Mouse (Mus musculus) midbrain, embryonic 10.5 days (tissue): Measurements from ENCODE around the gene Ddx39b. TPM values are rescaled to one million over a fixed set of nuclear protein-coding genes. Genes with fewer than 3 reads are reported as not detected.

Experiments used
- DNase-seq: peaks from one replicate; pipeline ENCODE4 v3.0.0-alpha.2; 2017; ENCODE audit warnings: low spot score
- H3K27ac ChIP-seq: fragments of 300-500 bp; sonication (generic); replicated peaks from 2 replicates; pipeline ENCODE4 v1.5.1; 2016; ENCODE audit warnings: mild to moderate bottlenecking
- H3K27me3 ChIP-seq: fragments of 300-500 bp; sonication (generic); 2 replicates; pipeline ENCODE4 v1.6.1; 2016; ENCODE audit warnings: low read depth, mild to moderate bottlenecking; ENCODE audit not compliant: poor library complexity, severe bottlenecking
- H3K36me3 ChIP-seq: fragments of 300-500 bp; sonication (generic); 2 replicates; pipeline ENCODE4 v1.6.1; 2016; ENCODE audit warnings: mild to moderate bottlenecking, moderate library complexity
- H3K4me1 ChIP-seq: fragments of 300-500 bp; sonication (generic); 2 replicates; pipeline ENCODE4 v1.6.1; 2016
- H3K4me3 ChIP-seq: fragments of 300-500 bp; sonication (generic); 2 replicates; pipeline ENCODE4 v1.5.1; 2016; ENCODE audit warnings: mild to moderate bottlenecking, moderate library complexity
- H3K9me3 ChIP-seq: fragments of 300-500 bp; sonication (generic); replicated peaks from 2 replicates; pipeline ENCODE4 v1.6.1; 2016; ENCODE audit warnings: mild to moderate bottlenecking
- WGBS: fragments of 180-500 bp; shearing (Covaris S2); methylation state at CpG from one replicate; pipeline ENCODE4 v1.1.7; 2016; 5-methylcytosine and 5-hydroxymethylcytosine counted together
- polyA plus RNA-seq: library from polyadenylated mRNA; unstranded; fragments of >200 nt; fragmentation: Nextera tagmentation; extraction: Ambion mirVana; gene quantifications from 2 replicates; pipeline ENCODE4 v1.2.1, GENCODE M21; 2016

The Ddx39b gene
- polyA plus RNA-seq, 1 experiment from 2014 or later = 724 TPM

DNA sequence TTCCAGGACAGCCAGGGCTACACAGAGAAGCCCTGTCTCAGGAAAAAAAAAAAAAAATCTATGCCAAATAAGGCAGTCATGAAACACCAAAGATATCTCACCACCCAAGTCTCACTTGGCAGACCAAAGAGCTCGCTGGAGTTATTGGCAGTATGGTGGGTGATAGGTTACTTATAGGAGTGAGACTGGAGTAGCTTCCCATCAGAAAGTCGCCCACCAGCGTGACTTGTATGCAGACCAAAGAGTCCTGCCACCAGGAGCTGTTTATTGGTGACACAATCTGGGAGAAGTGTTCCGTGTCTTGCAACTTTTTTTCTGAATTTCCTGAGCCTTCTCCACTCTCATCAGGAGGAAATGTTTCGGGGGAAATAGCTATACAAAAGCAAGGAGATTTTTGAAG, 1.8 kb upstream of the Ddx39b start:
- Histone ChIP-seq H3K4me1 (peaks cover 41% of the 10 kb centered on the region), H3K27me3 (no peaks in the 10 kb centered on the region), H3K9me3 (no peaks in the 10 kb centered on the region), H3K4me3 (0 out of 2 replicates have a peak overlapping the region, but pooled peaks have one; percentile 81), H3K27ac (no peak overlapping the region), H3K36me3 (peaks cover 18% of the 10 kb centered on the region)
- 89% methylated on average over 5 of the region's 5 CpGs for WGBS
- no peak for DNase-seq

DNA sequence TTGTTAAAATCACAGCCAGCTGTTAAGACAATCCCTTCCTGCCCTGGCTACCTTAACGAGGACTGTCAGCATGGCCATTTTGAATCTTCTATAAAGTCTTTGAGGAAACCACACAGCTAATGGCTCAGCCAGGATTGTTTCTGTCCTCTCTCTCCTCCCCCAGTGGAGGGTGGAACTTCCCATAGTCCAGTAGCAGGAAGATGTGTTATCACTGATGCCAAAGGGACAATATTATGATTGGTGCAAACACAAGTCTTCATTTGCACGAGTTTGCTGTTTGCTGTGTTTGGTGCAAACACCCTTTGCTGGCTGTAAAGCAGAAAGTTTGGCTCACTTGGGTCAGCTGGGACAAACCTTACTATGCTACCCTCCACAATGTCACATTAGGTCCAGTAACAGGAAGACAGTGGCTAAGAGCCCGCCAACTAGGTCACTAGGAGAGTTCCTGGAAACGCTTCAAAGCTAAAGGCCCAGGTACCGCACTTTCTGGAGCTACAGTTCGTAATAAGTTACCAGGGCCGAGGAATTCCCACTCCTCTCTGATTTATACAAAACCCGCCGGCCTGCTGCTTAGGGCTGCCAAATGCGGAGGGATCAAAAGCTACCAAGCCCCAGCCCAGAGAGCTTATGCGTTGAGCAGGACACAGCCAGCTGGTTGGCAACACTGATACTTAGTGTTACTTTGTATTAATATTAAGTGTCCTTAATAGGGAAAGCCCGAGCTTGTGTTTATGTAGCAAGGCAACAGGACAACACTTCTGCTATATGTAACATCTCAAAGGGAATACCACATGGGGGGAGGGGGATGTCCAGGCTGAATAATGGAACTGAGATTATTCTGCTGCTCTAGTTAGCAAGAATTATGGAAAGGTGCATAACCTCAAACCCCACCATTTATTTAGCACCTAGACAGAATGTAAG, 902 bp upstream of the Ddx39b start:
- Histone ChIP-seq H3K9me3 (no peaks in the 10 kb centered on the region), H3K27ac (peak overlapping the region; percentile 98), H3K4me1 (peaks cover 47% of the 10 kb centered on the region), H3K36me3 (peaks cover 28% of the 10 kb centered on the region), H3K27me3 (no peaks in the 10 kb centered on the region), H3K4me3 (peak overlapping the region; percentile 81)
- 35% methylated on average over 12 of the region's 12 CpGs for WGBS
- DNase-seq = no peak

DNA sequence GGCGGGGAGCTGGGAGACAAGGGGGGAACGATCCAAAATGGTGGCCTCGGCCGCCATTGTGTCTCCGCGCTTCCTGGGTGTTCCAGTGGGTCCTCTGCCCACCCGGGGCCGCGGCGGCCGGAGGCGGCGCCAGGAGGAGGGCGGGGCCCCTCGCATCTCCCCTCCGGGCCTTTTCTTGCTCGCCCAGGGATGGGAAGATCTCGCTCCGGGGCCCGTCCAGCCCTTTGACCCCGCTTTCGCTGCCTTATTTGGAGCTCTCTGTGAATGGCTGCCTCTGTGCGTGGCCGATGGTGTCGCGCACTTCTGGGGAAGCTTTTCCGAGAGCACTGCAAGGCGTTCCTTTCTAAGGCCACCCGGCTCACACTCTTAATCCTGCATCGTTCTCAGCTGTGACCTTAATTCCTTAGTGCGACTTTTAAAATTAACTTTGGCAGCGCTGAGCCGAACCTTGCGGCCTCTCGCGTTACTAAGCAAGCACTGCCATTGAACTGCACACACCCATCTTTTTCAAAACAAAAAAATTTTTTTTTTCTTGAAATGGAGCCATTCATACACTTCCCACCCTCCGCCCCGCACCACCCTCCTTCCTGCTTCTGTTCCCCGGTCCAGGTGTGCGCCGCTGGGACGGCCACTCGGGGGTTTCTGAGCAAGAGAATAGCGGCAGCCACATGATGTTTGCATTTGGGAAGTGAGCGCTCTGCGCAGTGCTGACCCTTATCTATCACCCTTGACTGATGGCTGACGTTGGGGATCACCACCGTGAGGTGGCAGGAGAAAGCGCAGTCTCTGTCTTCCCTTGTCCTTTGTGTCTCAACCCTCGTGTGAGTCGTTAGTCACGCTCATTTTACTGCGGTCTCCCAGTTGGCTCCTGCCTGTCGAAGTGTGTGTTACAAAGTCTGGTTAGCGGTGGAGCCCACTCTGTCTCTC, 732 bp downstream of the Ddx39b start:
- Histone ChIP-seq H3K4me3 (peak overlapping the region; percentile 81), H3K4me1 (peaks cover 47% of the 10 kb centered on the region), H3K27me3 (no peaks in the 10 kb centered on the region), H3K27ac (peak overlapping the region; percentile 98), H3K36me3 (peaks cover 44% of the 10 kb centered on the region), H3K9me3 (no peaks in the 10 kb centered on the region)
- under 1% methylated on average over 55 of the region's 55 CpGs for WGBS
- peak; percentile 66 for DNase-seq

DNA sequence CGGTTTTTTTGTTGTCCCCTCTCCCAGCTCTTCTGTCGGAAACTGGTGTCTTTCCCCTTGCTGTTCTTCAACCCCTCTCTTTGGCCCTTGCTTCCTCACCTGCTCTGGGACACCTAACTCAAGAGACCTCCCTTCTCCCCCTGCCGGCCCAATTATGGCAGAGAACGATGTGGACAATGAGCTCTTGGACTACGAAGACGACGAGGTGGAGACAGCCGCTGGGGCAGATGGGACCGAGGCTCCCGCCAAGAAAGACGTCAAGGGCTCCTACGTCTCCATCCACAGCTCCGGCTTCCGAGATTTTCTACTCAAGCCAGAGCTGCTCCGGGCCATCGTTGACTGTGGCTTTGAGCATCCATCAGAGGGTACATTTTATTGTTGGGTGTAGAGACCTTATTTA, 1.5 kb downstream of the Ddx39b start:
- H3K27ac ChIP-seq = peak overlapping the region; percentile 98
- WGBS = 20% methylated on average over 16 of the region's 16 CpGs

DNA sequence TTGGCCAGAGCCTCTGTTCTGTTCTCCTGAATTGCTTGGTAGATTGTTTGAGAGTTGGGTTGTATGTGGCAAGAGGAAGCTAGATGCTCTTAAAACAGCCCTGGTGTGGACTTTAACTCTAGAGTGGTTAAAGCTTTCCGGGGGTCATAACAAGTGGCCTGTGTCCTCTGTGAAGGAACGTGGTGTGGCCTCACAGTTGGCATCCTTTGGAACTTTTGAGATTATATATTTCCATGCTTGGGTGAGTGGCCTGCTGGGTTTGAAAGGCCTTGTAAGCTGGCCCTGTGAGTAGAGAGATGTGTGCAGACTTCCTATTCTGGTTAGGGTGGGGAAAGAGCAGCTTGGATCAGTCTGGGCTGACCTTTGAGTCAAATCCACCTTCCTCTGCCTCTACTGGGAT, 3.5 kb downstream of the Ddx39b start:
- 92% methylated on average over 2 of the region's 2 CpGs for WGBS
- Histone ChIP-seq H3K36me3 (peaks cover 71% of the 10 kb centered on the region), H3K27ac (no peak overlapping the region), H3K4me3 (peak overlapping the region; percentile 81), H3K9me3 (no peaks in the 10 kb centered on the region), H3K27me3 (no peaks in the 10 kb centered on the region), H3K4me1 (peaks cover 46% of the 10 kb centered on the region)
- DNase-seq = no peak

More for the DNA sequence above, 1.5 kb downstream of the Ddx39b start:
- DNase-seq = peak; percentile 59
- H3K36me3 ChIP-seq = peaks cover 52% of the 10 kb centered on the region
- peak overlapping the region; percentile 81 for H3K4me3 ChIP-seq
- H3K9me3 ChIP-seq = no peaks in the 10 kb centered on the region
- peaks cover 47% of the 10 kb centered on the region for H3K4me1 ChIP-seq
- no peaks in the 10 kb centered on the region for H3K27me3 ChIP-seq

DNA sequence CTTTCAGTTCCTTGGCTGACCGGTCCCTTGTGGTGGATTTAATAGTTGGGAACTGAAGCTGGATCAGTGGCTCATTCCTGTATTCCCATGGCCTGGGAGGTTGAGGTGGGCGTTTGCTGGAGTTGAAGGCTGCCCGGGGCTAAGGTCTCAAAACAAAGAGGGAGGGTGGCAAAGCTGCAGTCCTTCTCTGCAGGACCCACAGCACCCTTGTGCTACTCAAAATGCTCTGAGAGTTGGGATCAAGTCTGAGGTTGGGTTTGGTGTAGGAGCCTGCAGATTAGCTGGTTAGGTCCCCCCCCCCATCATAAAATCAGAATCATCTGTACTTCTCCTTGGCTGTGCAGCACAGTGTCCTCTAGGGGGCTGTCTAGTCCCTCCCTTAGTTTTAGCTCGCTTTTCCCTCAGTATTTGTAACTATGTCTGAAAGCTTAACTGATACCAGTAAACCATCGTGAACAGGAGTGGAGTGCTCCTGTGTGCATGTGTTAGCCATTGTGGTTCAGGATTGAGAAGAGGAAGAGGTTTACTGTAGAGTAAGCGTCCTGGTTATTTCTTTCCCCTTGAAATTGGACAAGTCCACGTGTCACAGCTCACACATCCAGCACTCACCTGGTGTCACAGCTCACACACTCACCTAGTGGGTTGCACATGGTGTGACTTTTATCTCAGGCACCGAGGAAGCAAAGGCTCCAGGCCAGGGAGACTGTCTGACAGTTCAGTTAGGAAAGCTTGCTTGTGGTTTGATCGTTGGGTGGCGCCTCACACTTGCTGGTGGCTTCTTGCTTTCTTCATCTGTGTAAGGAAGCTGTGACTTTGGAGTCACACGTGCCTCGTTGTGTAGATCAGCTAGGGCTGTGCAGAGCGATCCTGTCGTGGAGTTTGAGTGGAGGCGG, 4.4 kb downstream of the Ddx39b start:
- no peak overlapping the region for H3K27ac ChIP-seq
- H3K9me3 ChIP-seq = no peaks in the 10 kb centered on the region
- DNase-seq = no peak
- H3K27me3 ChIP-seq = no peaks in the 10 kb centered on the region
- peaks cover 36% of the 10 kb centered on the region for H3K4me1 ChIP-seq
- peak overlapping the region; percentile 81; the same call in 1 of the 2 replicates for H3K4me3 ChIP-seq
- WGBS = 90% methylated on average over 15 of the region's 15 CpGs
- H3K36me3 ChIP-seq = peaks cover 81% of the 10 kb centered on the region

DNA sequence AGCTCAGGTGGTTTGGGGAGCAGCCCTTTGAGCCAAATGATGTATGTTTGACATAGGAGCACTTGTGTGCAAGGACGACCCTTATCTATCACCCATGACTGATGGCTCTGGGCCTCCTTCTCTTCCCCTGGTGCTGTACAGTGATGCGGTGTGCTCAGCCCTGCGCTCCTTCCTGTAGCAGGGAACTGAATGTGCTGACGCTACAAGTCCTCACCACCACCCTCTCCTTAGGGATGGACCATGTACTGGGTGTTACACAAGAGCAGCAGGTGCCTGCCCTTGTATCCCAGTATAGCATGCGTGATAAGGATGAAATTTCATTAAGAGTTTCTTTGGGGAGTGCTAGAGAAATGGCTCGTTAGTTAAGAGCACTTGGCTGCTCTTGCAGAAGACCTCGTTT, 5.6 kb downstream of the Ddx39b start:
- WGBS = 96% methylated on average over 7 of the region's 7 CpGs
- Histone ChIP-seq H3K27ac (no peak overlapping the region), H3K4me1 (peaks cover 36% of the 10 kb centered on the region), H3K27me3 (no peaks in the 10 kb centered on the region), H3K36me3 (peaks cover 92% of the 10 kb centered on the region), H3K9me3 (no peaks in the 10 kb centered on the region), H3K4me3 (no peak overlapping the region)
- no peak for DNase-seq

DNA sequence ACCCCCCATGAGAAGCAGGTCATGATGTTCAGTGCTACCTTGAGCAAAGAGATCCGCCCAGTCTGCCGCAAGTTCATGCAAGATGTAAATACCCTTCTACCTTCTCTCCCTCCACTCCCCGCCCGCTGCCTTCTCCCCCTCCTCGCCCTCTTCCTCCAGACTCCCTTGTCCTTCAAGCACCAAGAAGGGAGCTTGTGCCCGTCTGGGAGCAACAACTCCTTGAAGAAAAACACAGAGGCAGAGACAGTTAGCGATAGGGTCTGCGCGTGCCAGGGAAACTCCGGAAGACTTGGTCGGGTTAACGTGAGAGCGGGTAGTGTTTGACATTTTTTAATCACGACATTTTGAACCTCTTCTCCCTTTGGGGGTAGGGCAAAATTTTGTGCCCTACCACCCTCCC, 7.4 kb downstream of the Ddx39b start:
- peaks cover 26% of the 10 kb centered on the region for H3K4me1 ChIP-seq
- 92% methylated on average over 14 of the region's 14 CpGs for WGBS
- H3K36me3 ChIP-seq = peaks cover 99% of the 10 kb centered on the region
- H3K27ac ChIP-seq = no peak overlapping the region
- H3K4me3 ChIP-seq = no peak overlapping the region
- H3K27me3 ChIP-seq = no peaks in the 10 kb centered on the region
- DNase-seq = no peak
- H3K9me3 ChIP-seq = no peaks in the 10 kb centered on the region

DNA sequence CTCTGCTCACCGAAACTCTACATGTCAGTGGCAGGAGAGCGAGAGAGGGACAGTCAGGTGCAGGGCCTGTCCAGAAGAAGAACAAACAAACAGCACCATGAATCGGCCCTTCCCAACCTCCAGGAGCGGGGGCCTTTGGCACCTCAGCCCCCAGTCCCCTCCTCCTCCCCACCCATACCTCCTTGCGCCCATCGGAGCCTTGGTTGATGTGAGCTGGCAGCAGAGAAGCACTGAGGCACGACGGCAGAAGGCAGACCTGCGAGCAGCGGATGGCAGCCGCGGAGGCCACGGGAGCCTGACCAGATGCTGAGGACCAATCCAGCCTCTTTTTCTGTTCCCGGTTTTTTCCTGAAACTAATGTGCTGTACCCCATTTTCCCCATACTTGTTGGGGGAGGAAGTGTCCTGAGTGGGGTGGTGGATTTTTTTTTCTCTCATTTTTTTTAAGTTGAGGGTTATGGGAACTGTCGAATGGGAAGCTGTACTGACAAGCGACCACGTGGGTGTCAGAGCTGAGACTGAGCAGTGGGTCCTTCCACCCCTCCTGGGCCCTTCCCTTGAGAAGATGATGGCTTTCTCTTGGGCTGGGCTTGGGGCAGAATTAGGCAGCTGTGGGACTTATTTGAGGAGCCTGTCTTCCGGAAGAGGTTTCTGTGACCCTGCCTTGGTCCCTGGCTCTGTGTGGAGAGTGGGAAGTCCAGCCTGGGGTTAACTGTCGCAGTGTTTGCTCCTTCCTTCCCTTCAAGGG, 8.1 kb downstream of the Ddx39b start:
- no peak for DNase-seq
- 91% methylated on average over 19 of the region's 19 CpGs for WGBS
- H3K36me3 ChIP-seq = peaks cover 99% of the 10 kb centered on the region

DNA sequence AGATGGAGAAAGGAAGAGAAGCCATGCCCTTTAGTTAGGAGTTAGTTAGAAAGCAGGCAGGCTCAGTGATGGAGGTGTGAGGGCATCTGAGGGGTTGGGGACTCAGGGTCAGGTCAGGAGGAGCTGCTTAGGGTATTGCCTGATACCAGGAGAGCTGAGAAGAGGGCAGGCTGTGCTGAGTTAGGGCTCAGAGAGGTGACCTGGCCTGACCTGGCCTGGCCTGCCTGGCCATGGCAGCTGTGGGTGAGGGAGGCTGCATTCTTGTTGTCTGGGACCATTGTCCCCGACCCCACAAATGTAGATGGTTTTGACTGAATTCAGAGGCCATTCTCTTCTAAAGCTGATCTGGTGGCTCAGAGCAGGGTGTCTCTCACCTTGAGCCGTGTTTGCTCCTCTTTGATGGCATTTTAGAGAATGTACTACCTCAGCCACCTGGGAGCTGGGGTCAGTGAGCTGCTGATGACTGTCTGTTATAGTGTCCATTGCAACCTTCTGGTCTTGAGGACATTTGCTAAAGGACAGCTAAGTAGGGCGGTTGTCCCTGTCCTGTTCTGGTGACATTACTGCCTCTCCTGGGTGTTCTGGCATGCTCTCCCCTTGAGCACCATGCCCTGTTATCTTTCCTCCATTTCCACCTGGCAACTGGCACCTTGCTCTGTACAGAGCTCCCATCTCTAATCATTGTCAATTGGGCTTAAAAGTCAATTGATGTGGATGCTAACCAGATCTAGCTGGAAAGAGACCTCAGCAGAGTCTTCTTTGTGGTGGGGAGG, 9.0 kb downstream of the Ddx39b start:
- Histone ChIP-seq H3K4me3 (no peak overlapping the region), H3K4me1 (peaks cover 10% of the 10 kb centered on the region), H3K27me3 (no peaks in the 10 kb centered on the region), H3K27ac (no peak overlapping the region), H3K9me3 (no peaks in the 10 kb centered on the region), H3K36me3 (peaks cover 90% of the 10 kb centered on the region)
- 93% methylated on average over 3 of the region's 3 CpGs for WGBS
- no peak for DNase-seq

More for the DNA sequence above, 8.1 kb downstream of the Ddx39b start:
- no peaks in the 10 kb centered on the region for H3K9me3 ChIP-seq
- H3K4me3 ChIP-seq = no peak overlapping the region
- no peak overlapping the region for H3K27ac ChIP-seq
- H3K4me1 ChIP-seq = peaks cover 19% of the 10 kb centered on the region
- no peaks in the 10 kb centered on the region for H3K27me3 ChIP-seq

DNA sequence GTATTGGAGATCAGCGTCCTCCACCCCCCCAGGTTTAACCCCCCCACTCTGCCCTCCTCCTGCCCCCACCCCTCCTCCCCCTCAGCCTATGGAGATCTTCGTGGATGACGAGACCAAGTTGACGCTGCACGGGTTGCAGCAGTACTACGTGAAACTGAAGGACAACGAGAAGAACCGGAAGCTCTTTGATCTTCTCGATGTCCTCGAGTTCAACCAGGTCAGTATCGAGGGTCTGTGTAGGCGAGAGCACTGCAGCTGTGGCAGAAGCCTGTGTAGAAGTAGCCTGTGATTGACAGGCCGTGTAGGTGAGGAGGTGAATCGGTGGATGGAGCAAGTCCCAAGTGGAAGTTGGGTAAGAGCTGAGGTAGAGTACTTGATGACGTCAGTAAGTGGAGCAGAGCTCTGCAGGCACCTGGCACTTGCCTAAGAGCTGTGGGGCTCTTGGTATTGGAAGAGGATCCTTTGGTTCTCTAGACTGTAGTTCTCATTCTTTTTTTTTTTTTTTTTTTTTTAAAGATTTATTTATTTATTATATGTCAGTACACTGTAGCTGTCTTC, 9.7 kb downstream of the Ddx39b start:
- no peak for DNase-seq
- Histone ChIP-seq H3K36me3 (peaks cover 82% of the 10 kb centered on the region), H3K4me3 (no peak overlapping the region), H3K9me3 (no peaks in the 10 kb centered on the region), H3K27ac (no peak overlapping the region), H3K4me1 (peaks cover 3% of the 10 kb centered on the region; the same call in 1 of the 2 replicates), H3K27me3 (no peaks in the 10 kb centered on the region)
- 89% methylated on average over 15 of the region's 15 CpGs for WGBS
